Mouse (Mus musculus): Measurements from ENCODE around the gene Spata5.

Spata5 gene

GRCm38 (mm10) chr3:37419458-37419991 is at the start of gene Spata5:
Gene Spata5, plus strand, starts transcription at chr3:37419896.
- peak; percentile 99 for DNase-seq

GRCm38 (mm10) chr3:37370407-37370806 is 49.3 kb upstream of the Spata5 start:
- no peak for DNase-seq

GRCm38 (mm10) chr3:37373712-37374111 is 46.0 kb upstream of the Spata5 start:
- DNase-seq, result no peak

DNA sequence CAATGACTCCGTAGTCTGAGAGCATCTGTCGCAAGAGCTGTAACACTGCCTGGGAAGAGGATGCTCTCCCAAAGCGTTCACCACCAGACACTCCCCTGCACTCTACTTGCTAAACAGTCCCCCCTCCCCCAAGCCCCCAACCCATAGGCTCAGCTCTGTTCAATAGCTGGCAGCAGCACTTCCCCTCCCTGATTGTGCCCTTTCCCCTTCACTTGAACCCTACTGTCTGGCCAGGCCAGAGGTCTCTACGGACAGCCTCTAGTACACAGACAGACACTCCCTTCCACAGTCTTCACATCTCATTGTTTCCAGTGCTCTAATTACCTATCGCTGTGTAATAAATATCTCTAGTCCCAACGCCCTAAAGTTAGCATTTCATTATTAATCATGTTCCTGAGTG is 41.8 kb upstream of the Spata5 start:
- no peak for DNase-seq

- peak in 1 of 2 experiments; percentile 17 for DNase-seq
Observed at GRCm38 (mm10) chr3:37378412-37378811, 41.3 kb upstream of the Spata5 start.

DNA sequence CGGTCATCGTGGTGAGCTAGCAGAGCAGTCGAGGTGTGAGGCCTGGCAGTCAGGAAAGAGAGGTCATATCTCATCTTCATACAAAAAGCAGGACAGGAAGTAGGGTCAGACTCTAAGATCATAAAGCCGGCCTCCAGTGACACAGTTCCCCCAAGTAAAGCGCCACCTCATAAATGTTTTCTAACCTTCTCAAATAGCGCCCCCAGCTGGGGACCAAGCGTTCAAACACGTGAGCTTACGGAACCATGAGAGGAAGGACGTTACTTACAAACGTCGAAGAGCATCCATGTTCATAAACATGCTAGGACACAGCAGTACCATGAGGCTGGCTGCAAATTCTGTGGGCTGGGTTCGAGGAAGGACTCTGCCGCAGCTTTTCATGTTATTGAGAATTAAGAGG is 40.5 kb upstream of the Spata5 start:
- peak in 1 of 2 experiments; percentile 19 for DNase-seq

DNA sequence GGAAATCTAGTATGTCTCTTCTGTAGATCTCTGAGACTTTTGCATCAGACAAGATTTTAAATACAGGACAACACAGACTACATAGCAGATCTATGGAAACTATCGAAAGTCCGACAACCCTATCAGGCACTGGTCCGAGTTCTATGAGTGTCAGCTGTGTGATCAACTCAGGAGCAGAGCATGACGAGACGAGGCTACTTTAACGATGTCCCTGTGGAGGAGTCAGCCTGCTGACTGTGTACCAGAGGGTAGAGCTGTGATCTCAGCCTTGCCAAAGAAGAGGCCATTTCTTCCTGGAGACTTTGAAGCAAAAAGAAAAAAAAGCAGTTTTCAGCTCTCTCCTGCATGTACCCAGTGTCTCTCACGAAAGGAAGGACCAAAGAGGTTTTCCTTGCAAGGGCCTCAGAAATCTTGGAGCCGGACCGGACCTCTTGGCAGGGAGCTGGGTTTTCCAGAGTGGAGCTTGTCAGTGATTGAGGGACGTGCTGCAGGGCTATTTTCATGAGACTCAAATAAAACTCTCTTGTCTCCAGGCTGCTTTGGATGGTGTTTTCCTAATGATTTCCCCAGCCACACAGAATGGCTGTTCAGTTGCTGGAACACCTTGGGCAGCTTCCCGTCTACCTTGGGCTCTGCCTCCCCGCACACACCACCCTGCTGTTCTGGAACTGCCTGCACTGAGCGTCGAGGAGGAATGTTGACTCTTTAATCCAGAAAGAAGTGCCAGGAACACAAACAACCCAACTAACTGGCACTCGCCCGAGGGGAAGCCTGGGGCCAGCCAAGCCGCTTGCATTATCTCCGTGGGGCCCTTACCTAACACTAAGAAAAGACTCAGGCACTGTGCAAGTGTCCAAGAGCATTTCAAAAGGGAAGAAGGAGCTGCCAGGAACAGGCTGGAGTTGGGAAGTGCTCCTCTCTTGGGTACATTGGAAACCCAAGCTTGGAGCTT is 39.5 kb upstream of the Spata5 start:
- peak in 1 of 2 experiments; percentile 9 for DNase-seq

DNA sequence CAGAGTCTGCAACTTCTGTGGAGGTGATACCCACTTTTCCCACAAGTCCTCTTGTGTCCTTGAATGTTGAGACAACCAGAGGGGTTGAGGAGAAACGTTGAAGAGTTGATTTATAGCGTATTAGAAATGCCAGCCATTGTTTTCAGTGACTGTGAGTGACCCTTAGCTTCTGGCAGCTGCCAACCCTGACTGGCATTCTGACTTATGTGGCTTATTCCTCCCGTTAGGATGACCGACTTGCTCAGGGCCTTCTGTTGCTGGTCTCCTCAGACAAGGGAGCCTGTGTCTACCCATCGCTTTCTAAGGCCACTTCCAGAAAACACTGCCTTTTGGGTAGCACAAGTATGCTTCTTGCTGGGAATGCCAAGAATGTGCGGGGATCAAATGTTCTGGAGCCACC is 38.2 kb upstream of the Spata5 start:
- no peak for DNase-seq

DNA sequence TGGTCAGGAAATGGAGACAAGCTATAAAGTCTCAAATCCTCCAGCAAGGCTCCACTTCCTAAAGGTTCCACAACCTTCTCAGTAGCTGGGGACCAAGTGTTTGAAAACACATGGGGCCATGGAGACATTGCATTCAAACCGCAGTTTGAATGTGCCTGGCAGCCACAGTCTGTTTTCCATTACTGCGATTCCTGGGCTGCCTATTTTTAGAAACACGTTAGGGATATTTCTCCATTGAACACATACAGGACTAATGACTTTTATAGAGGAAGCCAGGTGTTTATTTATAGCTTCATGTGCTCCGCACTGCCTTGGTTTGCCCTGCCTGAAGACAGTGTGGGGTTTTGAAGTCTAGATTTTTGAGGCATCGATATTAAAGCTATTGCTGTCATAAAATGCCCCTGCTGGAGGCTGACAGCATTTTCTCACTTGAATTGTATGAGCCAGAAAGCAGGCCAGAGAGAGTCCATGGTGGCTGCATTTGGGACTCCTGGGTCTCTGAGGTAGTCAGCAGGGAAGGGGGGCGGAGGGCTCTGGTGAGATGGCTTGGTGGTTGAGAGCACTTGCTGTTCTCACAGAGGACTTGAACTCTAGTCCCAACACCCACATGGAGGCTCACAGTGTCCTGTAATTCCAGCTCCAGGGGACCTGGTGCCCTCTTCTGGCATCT is 36.5 kb upstream of the Spata5 start:
- DNase-seq, result no peak

DNA sequence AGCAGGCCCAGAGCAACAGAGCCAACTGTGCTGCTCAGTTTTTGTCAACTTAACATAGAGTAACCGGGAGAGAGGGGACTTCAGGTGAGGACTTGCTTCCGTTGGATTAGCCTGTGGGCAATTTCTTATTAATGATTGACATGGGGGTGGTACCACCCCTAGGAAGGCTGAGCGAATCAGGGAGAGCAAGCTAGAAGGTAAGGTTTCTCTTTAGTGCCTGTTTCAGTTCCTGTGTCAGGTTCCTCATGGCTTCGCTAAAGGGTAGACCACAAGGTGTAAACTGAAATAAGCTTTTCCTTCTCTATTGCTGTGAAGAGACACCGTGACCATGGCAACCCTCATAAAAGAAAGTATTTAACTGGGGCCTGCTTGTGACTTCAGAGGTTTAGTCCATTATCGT is 32.4 kb upstream of the Spata5 start:
- no peak for DNase-seq

- no peak for DNase-seq
Observed at GRCm38 (mm10) chr3:37396930-37397608, 22.6 kb upstream of the Spata5 start.

- DNase-seq, result no peak
Observed at GRCm38 (mm10) chr3:37397646-37398045, 22.1 kb upstream of the Spata5 start.

DNA sequence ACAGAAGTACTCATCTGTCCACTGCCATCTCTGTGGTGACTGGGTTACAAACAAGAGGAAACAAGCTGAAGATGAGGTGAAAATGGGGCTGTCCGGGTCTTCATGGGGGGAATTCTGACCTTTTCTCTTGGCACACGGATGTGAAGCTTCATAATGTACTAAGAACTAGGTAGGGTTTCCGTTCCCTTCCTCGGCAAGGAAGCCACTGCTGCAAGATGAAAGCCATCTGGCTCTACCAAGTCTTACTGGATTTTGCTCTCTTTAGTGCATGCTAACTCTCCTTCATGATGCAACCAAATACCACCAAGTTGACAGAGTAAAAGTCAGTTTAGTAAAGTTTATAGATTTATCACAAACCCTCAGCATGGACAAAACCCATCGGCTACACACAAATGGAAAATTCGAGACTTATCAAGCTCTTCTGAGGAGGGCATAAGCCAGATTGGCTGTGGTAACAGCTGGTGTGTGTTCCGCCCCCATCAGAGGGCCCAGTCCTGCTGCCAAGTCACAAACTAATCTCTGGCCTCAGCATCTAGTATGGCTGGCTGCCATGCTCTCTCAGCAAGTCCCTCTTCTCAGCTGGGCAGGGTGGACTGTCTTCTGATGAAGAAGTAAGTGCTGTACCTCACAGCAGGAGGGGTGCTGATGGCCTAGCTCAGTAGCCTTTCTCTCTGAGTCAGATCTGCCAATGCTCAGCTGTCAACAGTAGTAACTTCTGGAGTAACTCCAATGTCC is 20.9 kb upstream of the Spata5 start:
- DNase-seq, result peak in 1 of 2 experiments; percentile 18

- DNase-seq, result peak; percentile 33 to 70
Observed at GRCm38 (mm10) chr3:37401729-37402610, 17.7 kb upstream of the Spata5 start.

- no peak for DNase-seq
Observed at GRCm38 (mm10) chr3:37407598-37407997, 12.1 kb upstream of the Spata5 start.

DNA sequence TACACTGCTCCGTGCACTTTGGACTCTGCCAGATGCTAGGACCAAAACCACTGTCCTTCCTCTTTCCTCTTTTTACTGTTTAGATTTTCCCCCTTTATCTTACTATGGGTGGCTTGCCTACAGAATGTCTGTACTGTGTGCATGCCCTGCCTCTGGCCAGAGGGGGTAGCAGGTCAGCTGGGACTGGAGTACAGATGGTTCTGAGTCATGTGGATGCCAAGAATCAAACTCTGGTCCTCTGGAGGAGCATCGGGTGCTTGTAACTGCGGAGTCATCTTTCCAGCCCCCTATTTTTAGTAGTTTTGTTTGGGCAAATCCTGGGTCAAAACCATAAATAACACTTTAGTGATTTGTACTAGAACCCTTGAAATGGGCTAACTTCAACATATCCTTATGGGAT is 6.2 kb upstream of the Spata5 start:
- no peak for DNase-seq

GRCm38 (mm10) chr3:37414413-37414960 is 5.2 kb upstream of the Spata5 start:
- peak; percentile 77 to 92 for DNase-seq

DNA sequence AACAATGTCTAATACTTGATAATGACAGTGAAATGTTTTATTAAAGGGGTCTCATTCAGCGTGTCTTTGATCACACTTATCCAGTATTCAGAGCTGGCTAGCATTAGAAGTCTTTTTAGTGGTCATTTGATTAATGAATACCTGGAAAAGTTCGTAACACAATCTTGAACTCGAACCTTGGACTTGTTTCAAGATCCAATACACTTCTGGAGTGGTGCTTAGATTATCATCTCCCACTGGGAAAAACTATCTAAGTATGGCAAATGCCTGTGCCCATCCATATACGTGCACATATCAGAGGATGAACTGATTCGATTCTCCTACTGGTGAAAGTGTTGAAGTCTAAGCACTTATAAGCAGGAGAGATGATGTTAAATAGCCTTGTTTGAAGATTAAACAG is 1.4 kb upstream of the Spata5 start:
- DNase-seq, result peak in 1 of 2 experiments; percentile 34

- DNase-seq, result peak; percentile 77 to 78
Observed at GRCm38 (mm10) chr3:37418961-37419457, 687 bp upstream of the Spata5 start.

DNA sequence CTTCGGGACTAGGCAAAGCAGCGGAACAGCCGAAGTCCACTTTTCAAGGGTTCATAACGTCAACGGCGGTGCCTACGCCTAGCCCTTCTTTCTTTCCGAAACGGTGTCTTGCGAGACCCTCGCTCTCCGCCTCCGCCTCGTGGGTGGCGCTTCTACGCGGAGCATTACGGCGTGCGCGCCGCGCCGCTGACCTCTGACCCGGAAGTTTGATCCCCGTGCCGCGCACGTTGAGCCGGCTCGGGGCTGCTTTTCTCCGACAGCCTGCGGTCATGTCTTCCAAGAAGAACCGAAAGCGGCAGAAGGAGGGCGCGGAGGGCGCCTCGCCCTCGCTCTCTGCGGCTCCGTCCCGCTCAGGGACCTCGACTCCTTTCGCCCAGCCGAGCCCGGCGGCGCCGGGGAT is 376 bp downstream of the Spata5 start, which contains the start of gene Nudt6:
TSS of gene Nudt6 (minus strand) at position 140 of the 400 bp plus-strand sequence.
- DNase-seq, result peak; percentile 91 to 96

DNA sequence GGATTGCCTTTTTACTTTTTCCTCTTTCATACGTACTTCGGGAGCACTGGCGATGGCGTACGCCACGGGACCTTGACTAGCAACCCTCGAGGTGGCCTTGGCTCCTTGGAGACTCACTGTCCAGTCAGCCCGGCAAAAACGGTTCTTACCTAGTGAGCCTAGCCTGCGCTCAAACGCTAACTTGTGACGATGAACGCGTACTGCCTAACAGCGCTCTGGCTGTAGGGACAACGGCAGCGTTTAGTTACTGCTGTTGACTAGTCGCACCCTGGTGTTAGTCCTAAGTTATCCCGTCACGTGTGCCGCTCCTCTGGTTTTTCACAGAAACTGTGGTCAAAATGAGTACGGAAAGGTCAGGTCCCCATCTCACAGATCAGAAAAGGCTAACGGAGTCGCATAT is 945 bp downstream of the Spata5 start:
- DNase-seq, result no peak

Data from kidney, postnatal 36 days (tissue).